Mouse (Mus musculus) embryonic fibroblast, embryonic 13.5 days (primary cell): ENCODE measurements around the gene Gm45021.
A peak's percentile ranks its signal among the peaks of the same experiment; 100 is the strongest.

ENCODE experiments used
- CTCF ChIP-seq: IDR thresholded peaks from 2 replicates; pipeline ENCODE4 v1.5.1; 2011; ENCODE audit warnings: mild to moderate bottlenecking, control low read depth, low read length, moderate library complexity, borderline replicate concordance; ENCODE audit not compliant: insufficient read depth
- POLR2A ChIP-seq: IDR thresholded peaks from 2 replicates; pipeline ENCODE4 v1.6.1; 2011; ENCODE audit warnings: low read depth, mild to moderate bottlenecking, control low read depth, low read length, moderate library complexity

DNA sequence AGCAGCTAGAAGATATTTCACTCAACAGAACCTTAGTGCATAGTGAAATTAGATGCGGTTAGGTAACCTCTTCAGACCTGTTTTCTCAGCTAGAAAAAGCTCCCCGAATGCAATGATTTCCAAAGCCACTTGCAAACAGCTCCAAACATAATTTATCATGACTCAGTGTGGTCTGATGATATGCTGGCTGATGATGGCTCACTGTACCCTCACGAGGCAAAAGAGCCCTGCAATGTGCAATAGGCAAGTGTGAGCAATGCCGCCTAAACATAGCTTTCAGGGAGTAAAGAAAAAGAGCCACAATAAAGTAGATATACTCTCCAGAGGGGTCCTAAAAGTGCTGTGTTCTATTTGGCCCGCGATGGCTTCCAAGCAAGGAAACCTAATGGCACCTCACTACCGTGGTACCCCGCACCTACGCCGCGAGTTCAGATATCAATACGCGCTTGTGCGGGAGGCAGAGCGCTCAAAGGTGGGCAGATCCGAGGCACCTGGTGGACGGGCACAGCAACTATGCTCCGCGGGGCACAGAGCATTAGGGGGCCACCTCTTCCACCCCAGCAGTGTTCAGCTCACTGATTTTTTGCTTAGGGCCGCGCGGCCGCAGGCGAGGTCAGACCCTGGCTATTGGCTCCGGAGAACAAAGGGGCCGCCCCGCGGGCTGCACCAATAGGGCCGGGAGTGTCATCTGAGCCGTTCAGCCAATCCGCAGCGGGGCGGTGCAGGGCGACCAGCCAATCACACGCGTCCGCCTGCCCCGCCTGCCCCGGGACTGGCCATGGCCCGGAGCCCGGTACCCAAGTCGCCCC lies 12.1 kb downstream of the Gm45021 start, which contains the start of gene Zfp775:
- TF ChIP-seq POLR2A (peak; percentile 71), CTCF (no peak)
